Mouse (Mus musculus) limb, embryonic 10.5 days (tissue): ENCODE results near the gene Gp1ba. TPM values are rescaled to one million over a fixed set of nuclear protein-coding genes. Genes with fewer than 3 reads are reported as not detected.

ENCODE experiments used
- DNase-seq: peaks from one replicate; pipeline ENCODE4 v3.0.0-alpha.2; 2017; ENCODE audit warnings: low spot score
- H3K27ac ChIP-seq: fragments of 300-500 bp; sonication (generic); 2 replicates; pipeline ENCODE4 v1.5.1; 2016; ENCODE audit warnings: mild to moderate bottlenecking
- H3K27me3 ChIP-seq: fragments of 300-500 bp; sonication (generic); 2 replicates; pipeline ENCODE4 v1.6.1; 2016; ENCODE audit warnings: low read depth, mild to moderate bottlenecking; ENCODE audit not compliant: poor library complexity, severe bottlenecking
- H3K36me3 ChIP-seq: fragments of 300-500 bp; sonication (generic); 2 replicates; pipeline ENCODE4 v1.6.1; 2016; ENCODE audit warnings: mild to moderate bottlenecking, moderate library complexity
- H3K4me1 ChIP-seq: fragments of 300-500 bp; sonication (generic); 2 replicates; pipeline ENCODE4 v1.6.1; 2016
- H3K4me3 ChIP-seq: fragments of 300-500 bp; sonication (generic); 2 replicates; pipeline ENCODE4 v1.5.1; 2016; ENCODE audit warnings: mild to moderate bottlenecking, moderate library complexity
- H3K9me3 ChIP-seq: fragments of 300-500 bp; sonication (generic); replicated peaks from 2 replicates; pipeline ENCODE4 v1.6.1; 2016; ENCODE audit warnings: mild to moderate bottlenecking
- WGBS: fragments of 180-500 bp; shearing (Covaris S2); methylation state at CpG from one replicate; pipeline ENCODE4 v1.1.7; 2016; 5-methylcytosine and 5-hydroxymethylcytosine counted together
- polyA plus RNA-seq: library from polyadenylated mRNA; unstranded; fragments of >200 nt; fragmentation: Nextera tagmentation; extraction: Ambion mirVana; gene quantifications from 2 replicates; pipeline ENCODE4 v1.2.1, GENCODE M21; 2016

The Gp1ba gene
- polyA plus RNA-seq, 1 experiment from 2014 or later, result 0.75 TPM

DNA sequence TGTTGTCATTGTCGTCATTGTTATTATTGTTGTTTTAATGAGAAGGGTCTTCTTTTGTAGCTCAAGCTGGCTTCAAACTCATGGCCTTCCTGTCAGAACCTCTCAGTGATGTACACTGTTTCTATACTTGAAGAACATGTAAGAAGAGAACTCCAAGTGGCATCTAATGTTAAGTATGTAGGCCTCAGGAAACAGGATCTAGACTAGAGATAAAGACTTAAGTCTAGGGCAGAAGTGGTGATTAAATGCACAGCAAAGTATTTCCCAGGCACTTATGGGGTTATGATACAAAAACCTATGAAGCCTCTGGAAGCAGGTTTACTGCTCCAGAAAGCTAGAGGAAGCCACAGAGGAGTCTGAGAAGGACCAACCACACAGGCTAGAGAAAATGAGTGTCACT lies 629 bp upstream of the Gp1ba start:
- WGBS, result 89% methylated on average over 1 of the region's 1 CpGs

DNA sequence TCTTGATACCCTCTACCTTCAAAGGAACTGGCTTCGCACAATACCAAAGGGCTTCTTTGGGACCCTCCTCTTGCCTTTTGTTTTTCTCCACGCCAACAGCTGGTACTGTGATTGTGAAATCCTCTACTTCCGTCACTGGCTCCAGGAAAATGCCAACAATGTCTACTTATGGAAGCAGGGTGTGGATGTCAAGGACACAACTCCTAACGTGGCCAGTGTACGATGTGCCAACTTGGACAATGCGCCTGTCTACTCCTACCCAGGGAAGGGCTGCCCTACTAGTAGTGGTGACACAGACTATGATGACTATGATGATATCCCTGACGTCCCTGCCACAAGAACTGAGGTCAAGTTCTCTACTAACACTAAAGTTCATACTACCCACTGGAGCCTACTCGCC lies 1.1 kb downstream of the Gp1ba start:
- WGBS, result 87% methylated on average over 8 of the region's 8 CpGs
- no peak for DNase-seq
- Histone ChIP-seq H3K4me3 (no peak overlapping the region), H3K36me3 (peaks cover 25% of the 10 kb centered on the region), H3K9me3 (no peaks in the 10 kb centered on the region), H3K27ac (no peak overlapping the region), H3K27me3 (no peaks in the 10 kb centered on the region), H3K4me1 (0 out of 2 replicates have a peak, but pooled peaks cover 2% of the 10 kb centered on the region)

More for the DNA sequence above, 629 bp upstream of the Gp1ba start:
- Histone ChIP-seq H3K4me3 (no peak overlapping the region), H3K4me1 (no peaks in the 10 kb centered on the region), H3K9me3 (no peaks in the 10 kb centered on the region), H3K36me3 (peaks cover 8% of the 10 kb centered on the region), H3K27me3 (no peaks in the 10 kb centered on the region), H3K27ac (no peak overlapping the region)
- no peak for DNase-seq

DNA sequence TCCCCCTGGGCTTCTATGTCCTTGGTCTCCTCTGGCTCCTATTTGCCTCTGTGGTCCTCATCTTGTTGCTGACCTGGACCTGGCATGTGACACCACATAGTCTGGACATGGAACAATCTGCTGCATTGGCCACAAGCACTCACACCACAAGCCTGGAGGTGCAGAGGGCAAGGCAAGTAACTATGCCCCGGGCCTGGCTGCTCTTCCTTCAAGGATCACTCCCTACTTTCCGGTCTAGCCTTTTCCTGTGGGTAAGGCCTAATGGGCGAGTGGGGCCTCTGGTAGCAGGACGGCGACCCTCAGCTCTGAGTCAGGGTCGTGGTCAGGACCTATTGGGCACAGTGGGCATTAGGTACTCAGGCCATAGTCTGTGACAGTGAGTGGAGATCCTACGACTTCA lies 2.3 kb downstream of the Gp1ba start:
- DNase-seq, result no peak
- 75% methylated on average over 7 of the region's 7 CpGs for WGBS
- H3K4me3 ChIP-seq, result no peak overlapping the region
- peaks cover 15% of the 10 kb centered on the region for H3K4me1 ChIP-seq
- H3K36me3 ChIP-seq, result peaks cover 35% of the 10 kb centered on the region
- H3K27ac ChIP-seq, result no peak overlapping the region
- H3K9me3 ChIP-seq, result no peaks in the 10 kb centered on the region
- no peaks in the 10 kb centered on the region for H3K27me3 ChIP-seq

DNA sequence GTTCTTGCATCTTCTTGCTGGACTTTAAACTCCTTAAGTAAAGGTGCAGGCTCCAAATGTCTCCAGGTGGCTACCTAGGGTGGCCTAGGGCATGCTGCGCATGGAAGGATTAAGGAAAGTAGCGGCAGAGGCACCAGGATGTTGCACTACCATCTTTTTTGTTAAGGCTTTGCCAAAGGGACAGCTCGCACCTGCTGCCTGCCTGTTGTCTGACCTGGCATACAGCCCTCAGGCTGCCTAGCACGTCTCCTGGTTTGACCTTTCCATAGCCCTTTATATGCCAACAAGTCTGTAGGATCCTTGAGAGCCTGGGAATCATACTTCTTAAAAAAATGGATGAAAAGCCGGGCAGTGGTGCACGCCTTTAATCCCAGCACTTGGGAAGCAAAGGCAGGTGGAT lies 4.1 kb downstream of the Gp1ba start:
- Histone ChIP-seq H3K27ac (no peak overlapping the region), H3K4me3 (no peak overlapping the region), H3K9me3 (no peaks in the 10 kb centered on the region), H3K27me3 (no peaks in the 10 kb centered on the region), H3K4me1 (peaks cover 22% of the 10 kb centered on the region), H3K36me3 (peaks cover 36% of the 10 kb centered on the region)
- WGBS, result 92% methylated on average over 6 of the region's 6 CpGs
- no peak for DNase-seq

DNA sequence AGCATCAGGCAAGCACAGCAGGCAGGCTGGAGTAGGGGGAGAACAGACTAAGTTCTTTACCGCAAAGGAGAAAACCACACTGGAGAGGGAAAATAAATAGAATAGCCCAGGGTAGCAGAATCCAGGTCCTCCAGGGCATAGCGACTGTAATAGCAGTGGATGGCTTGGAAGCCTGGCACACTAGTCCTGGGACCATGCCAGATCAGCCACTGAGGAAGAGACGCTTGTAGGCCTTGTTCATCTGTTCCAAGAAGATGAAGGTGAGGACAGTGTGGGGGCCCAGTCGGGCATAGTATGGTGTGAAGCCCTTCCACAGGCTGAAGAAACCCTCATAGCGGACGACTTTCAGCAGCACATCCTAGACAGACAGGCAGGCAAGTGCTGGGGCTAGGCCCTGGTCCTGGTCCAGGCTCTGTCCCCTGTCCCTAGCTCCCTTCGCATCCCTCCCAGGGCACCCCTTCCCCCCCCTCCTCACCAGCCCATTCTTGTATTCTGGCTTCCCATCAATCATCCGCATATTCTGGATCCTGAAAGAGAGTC lies 5.7 kb downstream of the Gp1ba start:
- peaks cover 36% of the 10 kb centered on the region for H3K4me1 ChIP-seq
- no peak for DNase-seq
- 96% methylated on average over 8 of the region's 8 CpGs for WGBS
- no peaks in the 10 kb centered on the region for H3K27me3 ChIP-seq
- no peaks in the 10 kb centered on the region for H3K9me3 ChIP-seq
- peak overlapping the region; percentile 31; the same call in 1 of the 2 replicates for H3K27ac ChIP-seq
- peaks cover 51% of the 10 kb centered on the region for H3K36me3 ChIP-seq
- H3K4me3 ChIP-seq, result peak overlapping the region; percentile 80; the same call in 1 of the 2 replicates

DNA sequence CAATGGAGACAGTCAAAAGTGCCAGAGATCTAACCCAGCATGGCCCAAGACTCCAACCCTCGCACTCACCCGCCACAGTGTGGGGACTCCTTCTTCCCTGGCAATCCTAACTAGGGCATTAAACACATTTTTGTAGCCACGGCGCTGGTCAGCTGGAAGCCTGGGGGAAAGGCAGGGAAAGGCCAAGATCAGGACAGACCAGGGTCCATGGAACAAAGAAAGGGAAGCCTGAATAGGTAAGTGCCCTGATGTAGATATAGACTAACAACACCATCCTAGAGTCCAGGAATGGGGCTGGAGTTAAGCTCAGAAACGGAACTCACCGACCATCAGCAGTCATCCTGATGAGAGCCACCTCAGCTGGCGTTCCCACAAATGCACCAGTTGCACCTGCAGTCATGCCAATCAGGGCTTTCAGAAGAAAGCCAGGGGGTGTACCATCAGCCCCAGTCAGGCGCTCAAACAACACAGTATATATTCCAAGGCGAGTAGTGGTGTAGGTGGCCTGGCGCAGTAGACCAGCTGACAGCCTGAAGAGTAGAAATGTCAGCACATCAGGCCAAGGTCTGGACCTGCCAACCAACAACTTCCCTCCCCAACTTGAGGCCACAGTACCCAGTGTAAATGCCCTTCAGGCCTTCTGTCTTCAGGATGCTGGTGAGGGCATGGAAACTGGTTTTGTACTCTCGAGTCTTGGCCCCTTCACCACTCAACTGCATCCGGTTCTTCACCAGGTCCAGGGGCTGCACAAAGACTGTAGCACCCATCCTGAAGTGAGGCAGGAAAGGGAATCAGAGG lies 6.7 kb downstream of the Gp1ba start:
- no peak for DNase-seq
- H3K4me1 ChIP-seq, result peaks cover 40% of the 10 kb centered on the region
- peak overlapping the region; percentile 95 for H3K27ac ChIP-seq
- peak overlapping the region; percentile 80 for H3K4me3 ChIP-seq
- peaks cover 61% of the 10 kb centered on the region for H3K36me3 ChIP-seq
- H3K9me3 ChIP-seq, result no peaks in the 10 kb centered on the region
- H3K27me3 ChIP-seq, result no peaks in the 10 kb centered on the region
- WGBS, result 93% methylated on average over 12 of the region's 12 CpGs

DNA sequence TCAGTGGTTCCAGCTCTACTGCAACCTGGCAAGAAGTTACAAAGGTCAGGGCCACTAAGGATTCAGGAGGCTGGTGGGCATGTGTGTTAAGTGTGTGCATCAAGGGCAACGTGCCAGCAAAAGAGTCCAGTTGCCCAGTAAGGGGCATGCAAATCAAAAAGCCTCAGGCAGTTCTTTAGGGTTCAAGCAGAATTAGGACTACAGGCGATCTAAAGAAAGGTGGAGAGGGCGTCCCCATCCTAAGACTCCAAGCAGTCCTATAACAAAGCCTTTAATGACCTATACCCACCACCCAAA lies 7.3 kb downstream of the Gp1ba start:
- no peak for DNase-seq
- Histone ChIP-seq H3K4me3 (peak overlapping the region; percentile 80), H3K9me3 (no peaks in the 10 kb centered on the region), H3K36me3 (peaks cover 66% of the 10 kb centered on the region), H3K4me1 (peaks cover 45% of the 10 kb centered on the region), H3K27ac (peak overlapping the region; percentile 95), H3K27me3 (no peaks in the 10 kb centered on the region)
- 30% methylated on average over 3 of the region's 3 CpGs for WGBS

DNA sequence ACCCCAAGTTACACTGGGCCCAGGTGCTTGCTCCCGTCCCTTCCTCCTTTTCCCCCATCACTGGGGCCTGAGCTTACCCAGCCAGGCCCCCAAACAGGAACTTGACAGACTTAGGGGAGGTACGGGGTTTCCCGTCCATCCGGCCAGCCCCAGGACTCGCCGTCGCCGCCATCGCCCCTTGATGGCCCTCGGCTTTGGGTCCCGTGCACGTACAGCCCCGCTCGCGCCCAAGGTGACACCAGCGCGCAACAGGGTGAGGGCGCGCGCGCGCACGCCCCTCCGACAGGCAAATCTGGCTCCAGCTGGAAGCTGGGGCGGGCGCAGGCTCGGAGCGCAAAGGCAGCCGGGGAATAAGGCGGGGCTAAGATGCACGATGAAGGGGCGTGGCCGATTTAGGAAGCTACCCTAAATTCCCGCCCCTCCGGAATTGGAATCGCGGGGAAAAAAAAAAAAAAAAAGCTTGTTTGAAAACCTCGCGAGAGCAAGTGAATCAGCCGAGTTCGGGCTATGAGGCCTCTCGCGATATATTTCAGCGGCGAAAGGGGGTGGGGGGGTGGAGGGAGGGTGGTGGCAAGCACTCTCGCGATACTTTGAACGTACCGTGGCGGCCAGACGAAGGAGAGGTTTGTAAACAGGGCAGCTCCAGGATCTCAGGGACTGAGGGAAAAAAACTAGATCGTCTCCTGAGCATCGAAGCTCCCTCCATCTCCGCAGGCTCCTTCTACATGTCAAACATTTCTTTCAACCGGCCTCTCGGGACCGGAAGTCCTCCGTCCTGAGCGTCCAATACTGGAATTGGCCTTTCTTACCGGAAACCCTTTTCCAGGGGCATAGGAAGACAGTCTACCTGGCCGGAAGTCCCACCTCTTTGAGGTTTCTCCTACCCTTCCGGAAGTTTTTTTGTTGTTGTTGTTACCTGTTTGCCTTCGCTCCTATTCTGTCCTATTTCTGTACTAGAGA lies 8.0 kb downstream of the Gp1ba start, which contains the start of the genes Rnf167 and Slc25a11:
Gene Rnf167, plus strand, starts transcription at position 545 of the 960 bp plus-strand sequence.
Gene Slc25a11, minus strand, starts transcription at position 789 of the 960 bp plus-strand sequence.
- Histone ChIP-seq H3K27me3 (no peaks in the 10 kb centered on the region), H3K36me3 (peaks cover 74% of the 10 kb centered on the region), H3K27ac (peak within 1 kb of the TSS; percentile 95), H3K4me1 (peaks cover 52% of the 10 kb centered on the region), H3K4me3 (peak within 1 kb of the TSS; percentile 80), H3K9me3 (no peaks in the 10 kb centered on the region)
- peak; percentile 96 for DNase-seq
- WGBS, result under 1% methylated on average over 63 of the region's 63 CpGs

DNA sequence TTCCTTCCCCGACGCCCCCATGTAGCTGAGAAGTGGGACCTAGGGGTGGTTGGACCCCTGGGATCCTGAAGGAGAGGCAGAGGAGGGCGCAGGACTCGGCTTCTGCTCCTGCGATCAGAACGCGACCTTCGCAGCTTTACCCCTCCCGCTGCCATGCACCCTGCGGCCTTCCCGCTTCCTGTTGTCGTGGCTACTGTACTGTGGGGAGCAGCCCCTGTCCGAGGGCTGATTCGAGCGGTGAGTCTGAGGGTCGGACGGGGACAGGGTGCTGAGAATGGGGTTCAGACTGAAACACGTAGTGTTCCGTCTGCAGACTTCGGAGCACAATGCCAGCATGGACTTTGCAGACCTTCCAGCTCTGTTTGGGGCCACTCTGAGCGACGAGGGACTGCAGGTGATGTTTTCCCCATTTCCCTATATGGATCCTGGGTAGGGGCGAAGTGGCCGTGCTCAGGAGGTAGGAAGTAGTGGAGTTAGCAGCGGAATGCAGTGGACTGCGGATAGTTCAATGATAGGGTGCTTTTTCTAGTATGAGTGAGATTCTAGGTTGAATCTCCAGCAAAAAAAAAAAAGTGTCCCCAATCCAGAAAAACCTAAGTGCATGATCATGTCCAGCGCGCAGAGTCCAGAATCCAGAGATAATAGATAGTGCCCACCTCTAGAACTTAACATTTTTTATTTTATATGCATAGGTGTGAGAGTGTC lies 8.9 kb downstream of the Gp1ba start:
- DNase-seq, result peak; percentile 57
- WGBS, result 4% methylated on average over 28 of the region's 28 CpGs
- Histone ChIP-seq H3K9me3 (no peaks in the 10 kb centered on the region), H3K36me3 (peaks cover 79% of the 10 kb centered on the region), H3K27me3 (no peaks in the 10 kb centered on the region), H3K4me3 (peak overlapping the region; percentile 80), H3K27ac (peak overlapping the region; percentile 95), H3K4me1 (peaks cover 61% of the 10 kb centered on the region)

DNA sequence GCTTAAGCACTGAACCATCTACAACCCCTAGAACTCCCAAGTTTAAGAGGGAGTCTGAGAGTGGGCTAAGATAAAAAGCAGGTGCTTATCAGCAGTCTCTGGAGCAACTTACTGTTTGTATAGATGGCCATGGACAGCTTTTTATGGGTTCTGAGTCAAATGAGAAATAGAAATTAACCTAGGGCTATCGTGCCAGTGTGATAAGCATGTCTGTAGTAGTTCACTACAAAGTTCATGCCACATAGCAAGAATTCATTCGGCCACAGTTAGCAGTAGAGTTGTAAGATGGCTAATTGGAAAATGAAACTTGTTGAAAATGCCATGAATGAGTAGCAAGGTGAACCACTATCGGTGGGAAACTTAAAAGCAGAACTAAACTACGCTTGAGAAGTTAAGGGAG lies 9.6 kb downstream of the Gp1ba start:
- Histone ChIP-seq H3K36me3 (peaks cover 78% of the 10 kb centered on the region), H3K27me3 (no peaks in the 10 kb centered on the region), H3K4me3 (peak overlapping the region; percentile 80), H3K27ac (no peak overlapping the region), H3K4me1 (peaks cover 63% of the 10 kb centered on the region), H3K9me3 (no peaks in the 10 kb centered on the region)
- 86% methylated on average over 4 of the region's 4 CpGs for WGBS
- no peak for DNase-seq

DNA sequence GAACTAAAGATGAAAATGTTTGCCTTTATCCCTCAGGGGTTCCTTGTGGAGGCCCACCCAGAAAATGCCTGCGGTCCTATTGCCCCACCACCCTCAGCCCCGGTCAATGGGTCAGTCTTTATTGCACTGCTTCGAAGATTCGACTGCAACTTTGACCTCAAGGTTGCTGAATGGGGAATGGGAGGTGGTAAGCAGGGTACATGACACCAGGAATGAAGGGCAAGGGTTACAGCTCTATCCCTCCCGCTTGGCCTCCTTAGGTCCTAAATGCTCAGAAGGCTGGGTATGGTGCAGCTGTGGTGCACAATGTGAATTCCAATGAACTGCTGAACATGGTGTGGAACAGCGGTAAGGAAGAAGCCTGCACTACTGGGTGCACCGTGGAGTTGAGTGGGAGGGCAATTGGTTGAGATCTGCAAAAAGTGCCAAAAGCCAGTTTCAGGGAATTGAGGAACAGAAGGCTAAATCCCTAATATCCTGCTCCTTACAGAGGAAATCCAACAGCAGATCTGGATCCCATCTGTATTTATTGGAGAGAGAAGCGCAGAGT lies 10.3 kb downstream of the Gp1ba start:
- peaks cover 63% of the 10 kb centered on the region for H3K4me1 ChIP-seq
- H3K27ac ChIP-seq, result no peak overlapping the region
- WGBS, result 76% methylated on average over 8 of the region's 8 CpGs
- H3K36me3 ChIP-seq, result peaks cover 73% of the 10 kb centered on the region
- no peak for DNase-seq
- peak overlapping the region; percentile 80; the same call in 1 of the 2 replicates for H3K4me3 ChIP-seq
- no peaks in the 10 kb centered on the region for H3K27me3 ChIP-seq
- no peaks in the 10 kb centered on the region for H3K9me3 ChIP-seq
